Mouse (Mus musculus): Measurements from ENCODE around the gene Scyl3.

Scyl3 gene

GRCm38 (mm10) chr1:163964008-163964689 lies 35.2 kb downstream of the Scyl3 start:
- no peak for DNase-seq (ENCODE audit: low spot score in 2 of 2)

GRCm38 (mm10) chr1:163974471-163974870 lies 45.6 kb downstream of the Scyl3 start:
- no peak for DNase-seq (ENCODE audit: low spot score in 2 of 2)

- no peak for DNase-seq (ENCODE audit: low spot score in 2 of 2)
Measured at GRCm38 (mm10) chr1:163975088-163975487, 46.2 kb downstream of the Scyl3 start.

GRCm38 (mm10) chr1:163976515-163976914 lies 47.6 kb downstream of the Scyl3 start:
- no peak for DNase-seq (ENCODE audit: low spot score in 2 of 2)

DNA sequence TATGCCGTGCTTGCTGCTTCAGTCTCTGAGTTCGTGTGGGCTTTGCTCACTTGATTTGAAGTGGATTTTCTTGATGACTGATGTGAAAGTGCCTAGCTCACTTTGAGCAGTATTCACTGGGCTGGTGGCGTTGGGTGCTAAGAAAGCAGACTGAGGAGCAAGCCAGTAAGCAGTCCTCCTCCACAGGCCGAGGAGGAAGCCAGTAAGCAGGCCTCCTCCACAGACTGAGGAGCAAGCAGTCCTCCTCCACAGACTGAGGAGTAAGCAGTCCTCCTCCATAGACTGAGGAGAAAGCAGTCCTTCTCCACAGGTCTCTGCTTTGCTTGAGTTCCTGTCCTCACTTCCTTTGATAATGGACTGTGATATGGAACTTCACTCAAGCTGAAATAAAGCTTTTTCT lies 63.5 kb downstream of the Scyl3 start:
- DNase-seq (ENCODE audit: low spot score in 2 of 2) = no peak

DNA sequence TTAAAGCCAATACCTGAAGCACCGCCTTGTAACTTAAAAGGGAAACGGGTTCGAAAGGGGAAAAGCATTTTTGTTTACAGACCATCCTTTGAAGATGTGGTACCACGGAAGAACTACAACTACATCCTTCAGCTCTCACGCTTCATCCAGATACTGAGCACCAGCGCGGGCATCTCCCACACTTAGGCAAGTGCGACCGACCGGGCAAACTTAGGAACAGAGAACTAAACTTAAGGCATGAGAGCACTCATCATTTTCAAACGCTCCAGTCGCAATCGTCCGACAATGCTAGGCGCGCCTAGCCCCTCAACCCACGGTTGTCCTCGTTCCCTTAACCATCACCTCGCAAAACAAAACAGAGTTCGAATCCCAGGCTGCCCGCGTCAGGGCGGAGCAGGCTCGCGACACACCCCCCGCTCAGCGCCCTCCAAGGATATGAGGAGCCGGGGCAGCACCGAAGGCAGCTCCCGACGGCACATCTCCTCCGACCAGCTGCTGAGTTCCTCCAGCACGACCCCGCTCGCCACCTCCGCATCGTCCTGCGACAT lies 65.3 kb downstream of the Scyl3 start:
- DNase-seq (ENCODE audit: low spot score in 2 of 2) = no peak

DNA sequence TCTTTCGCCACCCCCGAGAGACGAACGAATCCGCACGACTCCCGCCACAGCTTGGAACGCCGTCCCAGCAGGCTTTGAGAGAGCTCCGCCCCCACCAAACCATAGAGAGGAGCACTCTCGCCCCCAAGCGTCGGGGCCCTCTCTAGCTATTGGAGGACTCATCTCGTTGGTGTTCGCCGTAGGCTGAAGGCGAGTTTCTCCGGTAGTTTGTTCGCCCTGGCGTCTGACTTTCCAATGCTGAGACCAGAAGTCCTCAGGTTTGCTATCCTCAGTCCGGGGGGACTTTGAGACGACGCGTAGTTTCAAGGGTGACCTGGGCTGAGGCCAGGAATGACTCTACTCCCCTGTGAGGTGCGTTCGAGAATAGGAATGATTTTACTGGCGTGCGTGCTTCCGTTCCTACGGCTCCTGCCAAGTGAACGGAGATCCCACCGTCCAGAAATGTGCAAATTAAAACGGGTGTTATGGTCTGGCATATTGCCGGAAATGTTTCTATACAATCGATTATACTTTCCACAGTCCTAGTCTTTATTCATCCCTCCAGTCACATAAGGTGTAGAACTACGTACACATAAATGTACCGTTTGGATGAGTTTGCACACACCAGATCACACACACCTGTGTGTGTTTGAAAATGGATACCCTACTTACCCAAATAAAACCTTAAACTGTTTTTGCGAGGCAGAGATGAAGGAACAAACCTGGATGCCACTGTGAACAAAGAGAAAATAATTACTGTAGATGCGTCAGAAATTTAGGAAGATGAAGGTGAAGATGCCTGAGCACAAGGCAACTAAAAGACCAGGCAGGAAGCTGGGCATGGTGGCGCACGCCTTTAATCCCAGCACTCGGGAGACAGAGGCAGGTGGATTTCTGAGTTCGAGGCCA lies 66.1 kb downstream of the Scyl3 start, which contains the start of the genes BC055324 and Mettl18:
Gene BC055324, minus strand, starts transcription at position 76 of the 888 bp plus-strand sequence.
Gene Mettl18, plus strand, starts transcription at position 169 of the 888 bp plus-strand sequence.
- peak; percentile 81 to 86 for DNase-seq (ENCODE audit: low spot score in 2 of 2)

GRCm38 (mm10) chr1:163995609-163995913 lies 66.7 kb downstream of the Scyl3 start:
- DNase-seq (ENCODE audit: low spot score in 2 of 2) = no peak

DNA sequence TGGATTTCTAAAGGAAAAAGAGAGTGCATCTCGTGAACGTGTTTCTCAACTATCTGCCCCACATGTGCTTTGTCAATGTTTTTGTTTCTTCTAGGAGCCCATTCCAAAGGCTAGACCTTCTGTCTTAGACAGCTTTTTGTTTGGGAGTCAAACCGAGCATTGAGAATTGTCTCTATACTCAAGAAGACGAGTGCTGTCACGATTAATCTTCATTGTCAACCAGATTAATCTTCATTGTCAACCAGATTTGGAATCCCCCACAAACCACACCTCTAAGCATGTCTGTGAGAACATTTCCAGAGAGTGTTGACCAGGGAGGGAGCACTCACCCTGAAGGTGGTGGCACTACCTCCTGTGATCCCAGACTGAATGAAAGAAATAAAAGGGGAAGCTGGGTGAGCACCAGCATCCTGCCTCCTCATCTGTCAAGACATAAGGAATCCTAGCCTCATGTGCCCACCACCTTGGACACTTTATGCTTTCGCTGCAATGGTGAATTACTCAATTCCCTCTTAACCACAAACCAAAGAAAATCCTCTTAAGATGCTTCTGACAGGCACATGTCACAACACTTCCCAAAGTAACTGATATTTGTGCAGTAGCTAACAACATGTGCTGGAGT lies 73.0 kb downstream of the Scyl3 start:
- no peak for DNase-seq (ENCODE audit: low spot score in 2 of 2)

DNA sequence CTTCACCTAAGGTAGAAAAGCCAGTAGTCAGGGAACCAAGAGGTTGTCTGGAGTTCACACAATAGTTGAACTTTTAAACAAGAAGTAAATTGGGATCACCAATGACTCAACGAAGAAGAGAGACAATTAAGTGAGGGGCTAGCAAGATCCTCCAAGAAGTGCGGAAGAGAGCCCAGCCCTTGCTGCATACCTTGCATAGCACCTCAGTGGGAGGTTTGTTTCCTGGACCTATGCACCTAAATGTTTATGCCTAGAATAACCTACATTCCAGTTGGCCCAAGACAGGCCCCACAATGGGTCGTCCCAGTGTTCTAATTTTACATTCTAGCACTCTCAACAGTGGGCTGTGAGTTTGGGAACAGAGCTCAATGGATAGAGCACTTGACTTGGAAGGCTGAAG lies 75.4 kb downstream of the Scyl3 start:
- DNase-seq (ENCODE audit: low spot score in 2 of 2) = no peak
